Mouse (Mus musculus): ENCODE results near the gene Gm28102. TPM values are rescaled to one million over a fixed set of nuclear protein-coding genes. Genes with fewer than 3 reads are reported as not detected.

Gene Gm28102
- polyA plus RNA-seq (2017; shearing (Covaris generic)): not detected

DNA sequence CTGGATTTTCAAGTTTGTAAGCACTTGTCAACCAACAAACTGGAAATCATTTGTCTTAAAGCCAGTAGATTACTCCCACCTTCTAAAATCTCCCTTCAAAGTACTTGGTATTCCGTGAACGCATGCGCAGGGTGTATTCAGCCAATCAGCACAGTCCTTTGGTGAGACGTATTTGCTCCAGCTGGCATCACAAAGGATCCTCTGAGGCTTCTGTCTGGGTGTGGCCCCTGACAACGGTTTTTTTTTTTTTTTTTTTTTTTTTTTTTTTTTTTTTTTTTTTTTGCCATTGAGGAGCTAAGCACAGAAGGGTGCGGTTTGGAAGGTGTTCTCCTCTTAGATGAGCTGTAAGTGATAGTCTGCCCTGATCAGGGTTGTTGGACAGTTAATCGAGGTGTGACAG lies at the start of gene Gm28102:
Gm28102 (plus strand) TSS at position 301 of the 400 bp plus-strand sequence.

